Mouse (Mus musculus): Measurements from ENCODE around the gene Dhrs13. TPM values are rescaled to one million over a fixed set of nuclear protein-coding genes. Genes with fewer than 3 reads are reported as not detected.
"Not testable (repeated sequence)": the region's sequence is repeated elsewhere in the genome, so short reads cannot be mapped to it uniquely, and the experiment has no call there.

The Dhrs13 gene
- total and polyA plus RNA-seq, 2 experiments from 2014 or later, result 52.8 to 69.6 TPM

- no peak for ATAC-seq
- H3K9ac ChIP-seq (replicated peaks; ENCODE audit: low read length), result no peak overlapping the region
- 63% methylated on average over 2 of the region's 2 CpGs for WGBS
- H3K9me3 ChIP-seq (ENCODE audit: low read length), result no peaks in the 10 kb centered on the region
- no peak overlapping the region for H3K4me2 ChIP-seq (ENCODE audit: low read depth, low read length)
- 0 out of 2 replicates have a peak, but pooled peaks cover 8% of the 10 kb centered on the region for H3K4me1 ChIP-seq (ENCODE audit: insufficient read depth, low read length)
- peak; percentile 35 for DNase-seq (ENCODE audit: low spot score)
- H3K4me3 ChIP-seq (ENCODE audit: low read length), result no peak overlapping the region
- H3K27ac ChIP-seq, result no peak overlapping the region
- TF ChIP-seq CTCF (IDR thresholded peaks at IDR 0.05; ENCODE audit: low read depth), result peak; percentile 59
- H3K36me3 ChIP-seq (ENCODE audit: insufficient read depth, low read length), result no peaks in the 10 kb centered on the region
- no peaks in the 10 kb centered on the region for H3K27me3 ChIP-seq (ENCODE audit: insufficient read depth, low read length)
These were observed 8.8 kb downstream of the Dhrs13 start for GRCm38 (mm10) chr11:78040878-78041277.

- WGBS, result 93% methylated on average over 4 of the region's 4 CpGs
These were observed 10.3 kb downstream of the Dhrs13 start for GRCm38 (mm10) chr11:78042290-78042870.

GRCm38 (mm10) chr11:78044758-78045251 is 12.7 kb downstream of the Dhrs13 start:
- H3K4me2 ChIP-seq (ENCODE audit: low read depth, low read length), result no peak overlapping the region
- TF ChIP-seq CTCF (IDR thresholded peaks at IDR 0.05; ENCODE audit: low read depth), result no peak
- H3K36me3 ChIP-seq (ENCODE audit: insufficient read depth, low read length), result no peaks in the 10 kb centered on the region
- whole genome bisulfite sequencing, result 44% methylated on average over 5 of the region's 5 CpGs
- no peak overlapping the region for H3K27ac ChIP-seq
- H3K27me3 ChIP-seq (ENCODE audit: insufficient read depth, low read length), result no peaks in the 10 kb centered on the region
- H3K9me3 ChIP-seq (ENCODE audit: low read length), result no peaks in the 10 kb centered on the region
- H3K9ac ChIP-seq (replicated peaks; ENCODE audit: low read length), result no peak overlapping the region
- no peak overlapping the region for H3K4me3 ChIP-seq (ENCODE audit: low read length)
- DNase-seq (ENCODE audit: low spot score), result peak; percentile 79
- ATAC-seq, result peak; percentile 67
- 0 out of 2 replicates have a peak, but pooled peaks cover 2% of the 10 kb centered on the region for H3K4me1 ChIP-seq (ENCODE audit: insufficient read depth, low read length)

More at GRCm38 (mm10) chr11:78042290-78042870, 10.3 kb downstream of the Dhrs13 start:
- not testable (repeated sequence) for H3K27ac ChIP-seq; H3K4me1 ChIP-seq (ENCODE audit: insufficient read depth, low read length); H3K9ac ChIP-seq (replicated peaks; ENCODE audit: low read length); H3K27me3 ChIP-seq (ENCODE audit: insufficient read depth, low read length); H3K36me3 ChIP-seq (ENCODE audit: insufficient read depth, low read length); H3K9me3 ChIP-seq (ENCODE audit: low read length); ATAC-seq; H3K4me2 ChIP-seq (ENCODE audit: low read depth, low read length); H3K4me3 ChIP-seq (ENCODE audit: low read length); DNase-seq (ENCODE audit: low spot score)

GRCm38 (mm10) chr11:78048637-78049036 is 16.6 kb downstream of the Dhrs13 start:
- not testable (repeated sequence) for DNase-seq (ENCODE audit: low spot score); H3K9me3 ChIP-seq (ENCODE audit: low read length); H3K4me3 ChIP-seq (ENCODE audit: low read length); H3K27me3 ChIP-seq (ENCODE audit: insufficient read depth, low read length); H3K4me1 ChIP-seq (ENCODE audit: insufficient read depth, low read length); H3K9ac ChIP-seq (replicated peaks; ENCODE audit: low read length); H3K4me2 ChIP-seq (ENCODE audit: low read depth, low read length); H3K27ac ChIP-seq; ATAC-seq
- WGBS, result 97% methylated on average over 3 of the region's 4 CpGs
- H3K36me3 ChIP-seq (ENCODE audit: insufficient read depth, low read length), result peaks cover 22% of the 10 kb centered on the region; the same call in 1 of the 2 replicates

GRCm38 (mm10) chr11:78053078-78053477 is 21.0 kb downstream of the Dhrs13 start:
- no peak overlapping the region for H3K4me2 ChIP-seq (ENCODE audit: low read depth, low read length)
- 92% methylated on average over 8 of the region's 8 CpGs for WGBS
- no peak for TF ChIP-seq CTCF (IDR thresholded peaks at IDR 0.05; ENCODE audit: low read depth)
- no peaks in the 10 kb centered on the region for H3K4me1 ChIP-seq (ENCODE audit: insufficient read depth, low read length)
- no peak for DNase-seq (ENCODE audit: low spot score)
- H3K9me3 ChIP-seq (ENCODE audit: low read length), result no peaks in the 10 kb centered on the region
- H3K27ac ChIP-seq, result no peak overlapping the region
- no peak for ATAC-seq
- H3K36me3 ChIP-seq (ENCODE audit: insufficient read depth, low read length), result peaks cover 49% of the 10 kb centered on the region
- no peak overlapping the region for H3K4me3 ChIP-seq (ENCODE audit: low read length)
- H3K9ac ChIP-seq (replicated peaks; ENCODE audit: low read length), result no peak overlapping the region
- no peaks in the 10 kb centered on the region for H3K27me3 ChIP-seq (ENCODE audit: insufficient read depth, low read length)

GRCm38 (mm10) chr11:78056946-78057345 is 24.9 kb downstream of the Dhrs13 start:
- no peak overlapping the region for H3K4me3 ChIP-seq (ENCODE audit: low read length)
- 65% methylated on average over 8 of the region's 8 CpGs for WGBS

More at GRCm38 (mm10) chr11:78056946-78057345, 24.9 kb downstream of the Dhrs13 start:
- ATAC-seq (no peak), DNase-seq (ENCODE audit: low spot score) (no peak)
- Histone ChIP-seq H3K27me3 (ENCODE audit: insufficient read depth, low read length) (no peaks in the 10 kb centered on the region), H3K9ac (replicated peaks; ENCODE audit: low read length) (no peak overlapping the region), H3K9me3 (ENCODE audit: low read length) (no peaks in the 10 kb centered on the region), H3K36me3 (ENCODE audit: insufficient read depth, low read length) (peaks cover 54% of the 10 kb centered on the region), H3K4me2 (ENCODE audit: low read depth, low read length) (no peak overlapping the region), H3K27ac (no peak overlapping the region), H3K4me1 (ENCODE audit: insufficient read depth, low read length) (no peaks in the 10 kb centered on the region)
- no peak for TF ChIP-seq CTCF (IDR thresholded peaks at IDR 0.05; ENCODE audit: low read depth)

Measured in hindbrain, postnatal 0 days (tissue).